Mouse (Mus musculus): ENCODE measurements around the gene Mgarp. TPM values are rescaled to one million over a fixed set of nuclear protein-coding genes. Genes with fewer than 3 reads are reported as not detected.
A peak's percentile ranks its signal among the peaks of the same experiment; 100 is the strongest.
"Not testable (repeated sequence)": the region's sequence is repeated elsewhere in the genome, so short reads cannot be mapped to it uniquely, and the experiment has no call there.

Gene Mgarp
- polyA plus RNA-seq, 1 experiment = not detected

DNA sequence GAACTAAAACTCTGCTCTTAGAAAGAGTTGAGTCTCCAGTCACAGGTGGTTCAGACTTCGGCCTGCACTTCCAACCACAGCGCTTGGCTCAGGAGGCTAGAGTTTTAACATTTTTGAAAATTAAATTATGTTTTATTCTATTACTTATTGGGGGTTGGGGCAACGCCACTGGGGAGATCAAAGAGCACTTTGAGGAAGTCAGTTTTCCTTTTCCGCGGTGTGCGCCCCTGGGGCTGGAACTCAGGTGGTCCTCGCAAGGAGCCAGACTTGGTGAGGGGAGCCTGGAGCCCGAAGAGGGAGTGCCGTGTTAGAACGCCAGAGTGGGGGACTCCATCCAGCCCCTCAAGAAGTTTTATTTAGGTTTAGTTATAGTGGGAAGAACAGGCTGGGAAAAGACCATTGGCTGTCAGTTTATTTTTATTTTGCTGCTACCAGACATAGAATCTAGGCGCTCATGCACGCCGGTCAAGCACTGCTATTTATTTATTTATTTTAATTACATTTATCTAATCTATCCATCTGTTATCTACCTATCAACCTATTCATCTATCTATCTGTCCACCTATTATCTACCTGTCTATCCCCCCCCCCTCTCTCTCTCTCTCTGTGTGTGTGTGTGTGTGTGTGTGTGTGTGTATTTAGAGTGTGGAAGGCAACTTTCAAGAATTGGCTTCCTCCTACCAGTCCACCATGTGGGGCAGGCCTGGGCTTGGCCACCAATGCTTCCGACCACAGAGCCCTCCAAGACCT lies 36.8 kb downstream of the Mgarp start:
- H3K4me1 ChIP-seq (ENCODE audit: control insufficient read depth, insufficient read depth, low read length) = no peaks in the 10 kb centered on the region
- no peak overlapping the region for H3K27ac ChIP-seq (ENCODE audit: insufficient read depth, low read depth, low read length)
- no peak for TF ChIP-seq POLR2A (IDR thresholded peaks at IDR 0.05; ENCODE audit: borderline replicate concordance, low read depth, low read length)
- TF ChIP-seq CTCF (IDR thresholded peaks at IDR 0.05; ENCODE audit: low read depth, low read length) = no peak
- 0 out of 2 replicates have a peak overlapping the region, but pooled peaks have one; percentile 76 for H3K4me3 ChIP-seq (ENCODE audit: insufficient read depth, low read length)

- Histone ChIP-seq H3K27ac (ENCODE audit: insufficient read depth, low read depth, low read length) (0 out of 2 replicates have a peak overlapping the region, but pooled peaks have one; percentile 1), H3K4me3 (ENCODE audit: insufficient read depth, low read length) (peak overlapping the region; percentile 76), H3K4me1 (ENCODE audit: control insufficient read depth, insufficient read depth, low read length) (no peaks in the 10 kb centered on the region)
- TF ChIP-seq POLR2A (IDR thresholded peaks at IDR 0.05; ENCODE audit: borderline replicate concordance, low read depth, low read length) (no peak), CTCF (IDR thresholded peaks at IDR 0.05; ENCODE audit: low read depth, low read length) (no peak)
Observed at GRCm38 (mm10) chr3:51358660-51359557, 37.6 kb downstream of the Mgarp start.

DNA sequence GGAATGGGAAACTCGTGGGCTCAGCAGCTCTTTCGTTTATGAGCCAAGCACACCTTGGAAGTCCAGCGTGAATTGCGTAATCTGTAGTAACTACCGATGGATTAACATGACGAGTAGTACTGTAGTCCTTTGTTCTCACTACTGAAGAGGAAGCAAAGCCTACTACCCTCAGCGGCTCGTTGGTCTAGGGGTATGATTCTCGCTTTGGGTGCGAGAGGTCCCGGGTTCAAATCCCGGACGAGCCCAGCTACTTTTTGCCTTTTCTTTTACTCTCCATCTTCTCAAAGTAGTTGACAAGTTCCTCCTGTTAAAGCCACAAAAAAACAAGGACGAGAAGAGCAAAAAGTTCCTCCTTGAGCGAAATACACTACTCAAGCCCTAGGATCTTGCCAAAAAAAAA lies 38.4 kb downstream of the Mgarp start:
- H3K4me1 ChIP-seq (ENCODE audit: control insufficient read depth, insufficient read depth, low read length) = no peaks in the 10 kb centered on the region
- peak overlapping the region; percentile 76 for H3K4me3 ChIP-seq (ENCODE audit: insufficient read depth, low read length)
- no peak for TF ChIP-seq CTCF (IDR thresholded peaks at IDR 0.05; ENCODE audit: low read depth, low read length)
- no peak for TF ChIP-seq POLR2A (IDR thresholded peaks at IDR 0.05; ENCODE audit: borderline replicate concordance, low read depth, low read length)
- H3K27ac ChIP-seq (ENCODE audit: insufficient read depth, low read depth, low read length) = no peak overlapping the region

GRCm38 (mm10) chr3:51357624-51358023 lies 38.9 kb downstream of the Mgarp start:
- TF ChIP-seq POLR2A (IDR thresholded peaks at IDR 0.05; ENCODE audit: borderline replicate concordance, low read depth, low read length) (no peak), CTCF (IDR thresholded peaks at IDR 0.05; ENCODE audit: low read depth, low read length) (no peak)
- H3K4me1 ChIP-seq (ENCODE audit: control insufficient read depth, insufficient read depth, low read length) = no peaks in the 10 kb centered on the region
- peak overlapping the region; percentile 66 for H3K4me3 ChIP-seq (ENCODE audit: insufficient read depth, low read length)
- H3K27ac ChIP-seq (ENCODE audit: insufficient read depth, low read depth, low read length) = no peak overlapping the region

- no peak for TF ChIP-seq POLR2A (IDR thresholded peaks at IDR 0.05; ENCODE audit: borderline replicate concordance, low read depth, low read length)
- no peak for TF ChIP-seq CTCF (IDR thresholded peaks at IDR 0.05; ENCODE audit: low read depth, low read length)
- Histone ChIP-seq H3K4me3 (ENCODE audit: insufficient read depth, low read length) (no peak overlapping the region), H3K27ac (ENCODE audit: insufficient read depth, low read depth, low read length) (no peak overlapping the region), H3K4me1 (ENCODE audit: control insufficient read depth, insufficient read depth, low read length) (no peaks in the 10 kb centered on the region)
Observed at GRCm38 (mm10) chr3:51357078-51357477, 39.5 kb downstream of the Mgarp start.

- H3K4me1 ChIP-seq (ENCODE audit: control insufficient read depth, insufficient read depth, low read length); H3K27ac ChIP-seq (ENCODE audit: insufficient read depth, low read depth, low read length); H3K4me3 ChIP-seq (ENCODE audit: insufficient read depth, low read length): not testable (repeated sequence)
Observed at GRCm38 (mm10) chr3:51354956-51355355, 41.6 kb downstream of the Mgarp start.

- H3K4me3 ChIP-seq (ENCODE audit: insufficient read depth, low read length) = no peak overlapping the region
- H3K27ac ChIP-seq (ENCODE audit: insufficient read depth, low read depth, low read length) = no peak overlapping the region
- TF ChIP-seq POLR2A (IDR thresholded peaks at IDR 0.05; ENCODE audit: borderline replicate concordance, low read depth, low read length) (no peak), CTCF (IDR thresholded peaks at IDR 0.05; ENCODE audit: low read depth, low read length) (no peak)
- H3K4me1 ChIP-seq (ENCODE audit: control insufficient read depth, insufficient read depth, low read length) = no peaks in the 10 kb centered on the region
Observed at GRCm38 (mm10) chr3:51354034-51354427, 42.5 kb downstream of the Mgarp start.

GRCm38 (mm10) chr3:51353325-51354033 lies 43.1 kb downstream of the Mgarp start:
- Histone ChIP-seq H3K4me1 (ENCODE audit: control insufficient read depth, insufficient read depth, low read length) (peaks cover 5% of the 10 kb centered on the region), H3K4me3 (ENCODE audit: insufficient read depth, low read length) (no peak overlapping the region), H3K27ac (ENCODE audit: insufficient read depth, low read depth, low read length) (no peak overlapping the region)
- TF ChIP-seq CTCF (IDR thresholded peaks at IDR 0.05; ENCODE audit: low read depth, low read length) (peak; percentile 61), POLR2A (IDR thresholded peaks at IDR 0.05; ENCODE audit: borderline replicate concordance, low read depth, low read length) (no peak)

DNA sequence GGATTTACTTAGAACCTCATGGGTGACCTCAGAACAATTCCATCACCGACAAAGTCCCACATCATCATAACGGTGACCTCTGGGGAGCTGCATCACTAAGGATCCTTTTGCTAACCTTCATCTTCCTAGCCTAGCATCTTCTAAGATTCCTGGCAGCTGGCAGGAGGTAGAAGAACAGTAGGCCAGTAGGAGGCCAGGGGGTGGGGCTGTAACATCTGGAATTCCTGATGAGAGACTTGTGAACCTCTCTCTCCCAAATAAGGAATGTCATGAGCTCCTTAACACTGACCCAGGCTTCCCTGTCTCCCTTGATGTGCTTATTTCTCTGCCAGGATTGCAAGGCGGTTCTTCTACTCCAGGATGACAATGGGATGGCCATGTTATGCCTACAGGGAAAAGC lies 45.7 kb downstream of the Mgarp start:
- Histone ChIP-seq H3K27ac (ENCODE audit: insufficient read depth, low read depth, low read length) (no peak overlapping the region), H3K4me1 (ENCODE audit: control insufficient read depth, insufficient read depth, low read length) (peaks cover 6% of the 10 kb centered on the region), H3K4me3 (ENCODE audit: insufficient read depth, low read length) (no peak overlapping the region)
- no peak for TF ChIP-seq POLR2A (IDR thresholded peaks at IDR 0.05; ENCODE audit: borderline replicate concordance, low read depth, low read length)

Measured in bone marrow macrophage, adult 2 months (primary cell).